In genomic region chr17:31854770-31855596, GRCm38 (mm10) we compare ENCODE assay signal across 8 mouse cellular contexts. TPM values are rescaled to one million over a fixed set of nuclear protein-coding genes. Genes with fewer than 3 reads are reported as not detected.
DNase-seq lines count a peak whose midpoint lies in the region; ATAC-seq lines count a peak whose summit lies in the region.

No protein-coding gene starts in this region.

- peak; percentile 76 for ATAC-seq in hindbrain, embryonic 12.5 days (ENCODE audit: low FRiP score)
- ATAC-seq in limb, embryonic 11.5 days (ENCODE audit: insufficient number of reproducible peaks, low FRiP score, low TSS enrichment, low read depth), result peak; percentile 61
- ATAC-seq in midbrain, embryonic 12.5 days (ENCODE audit: low FRiP score, low read depth), result peak; percentile 73
- ATAC-seq in stomach, embryonic 16.5 days (ENCODE audit: insufficient read depth, low FRiP score), result peak; percentile 30

- intact Hi-C loops in heart, postnatal 25 days (cut with DNase I), result loop anchor here (2.0 kb wide), 1 partner anchor 62 kb away; no protein-coding TSS in a partner anchor

- peak; percentile 52 to 75 for DNase-seq in heart, adult 18-20 months
- DNase-seq in heart, postnatal 25 days (ENCODE audit: low spot score), result no peak
- DNase-seq in adrenal gland, adult 8-10 months, result peak; percentile 59
- peak; percentile 61 for DNase-seq in forebrain, embryonic 10.5 days (ENCODE audit: extremely low spot score, low spot score)
- DNase-seq in limb, embryonic 11.5 days (ENCODE audit: low spot score), result peak; percentile 61

- no peaks in the 10 kb centered on the region for H3K27me3 ChIP-seq in forebrain, embryonic 10.5 days (ENCODE audit: poor library complexity, severe bottlenecking)
- no peaks in the 10 kb centered on the region for H3K27me3 ChIP-seq in hindbrain, embryonic 12.5 days
- no peaks in the 10 kb centered on the region for H3K27me3 ChIP-seq in limb, embryonic 11.5 days (ENCODE audit: control insufficient read depth, insufficient read depth, low read length)
- H3K27me3 ChIP-seq in midbrain, embryonic 12.5 days, result no peaks in the 10 kb centered on the region
- no peaks in the 10 kb centered on the region for H3K27me3 ChIP-seq in stomach, embryonic 16.5 days (ENCODE audit: control insufficient read depth, insufficient read depth, low read length)

- H3K9ac ChIP-seq in hindbrain, embryonic 12.5 days, result peak overlapping the region; percentile 91
- peak overlapping the region; percentile 80 for H3K9ac ChIP-seq in limb, embryonic 11.5 days (ENCODE audit: low read length)
- H3K9ac ChIP-seq in midbrain, embryonic 12.5 days (replicated peaks), result peak overlapping the region; percentile 78
- H3K9ac ChIP-seq in stomach, embryonic 16.5 days (ENCODE audit: low read length), result peak overlapping the region; percentile 96

- H3K36me3 ChIP-seq in forebrain, embryonic 10.5 days (replicated peaks), result peaks cover 33% of the 10 kb centered on the region
- H3K36me3 ChIP-seq in hindbrain, embryonic 12.5 days, result peaks cover 12% of the 10 kb centered on the region
- peaks cover 2% of the 10 kb centered on the region; the same call in 1 of the 2 replicates for H3K36me3 ChIP-seq in limb, embryonic 11.5 days (ENCODE audit: control insufficient read depth, insufficient read depth, low read length)
- peaks cover 17% of the 10 kb centered on the region for H3K36me3 ChIP-seq in midbrain, embryonic 12.5 days
- H3K36me3 ChIP-seq in stomach, embryonic 16.5 days (ENCODE audit: control insufficient read depth, insufficient read depth, low read length), result peaks cover 6% of the 10 kb centered on the region

- WGBS in forebrain, embryonic 10.5 days, result 1% methylated on average over 71 of the region's 73 CpGs
- under 1% methylated on average over 73 of the region's 73 CpGs for WGBS in hindbrain, embryonic 12.5 days
- WGBS in limb, embryonic 11.5 days, result 1% methylated on average over 69 of the region's 73 CpGs
- WGBS in midbrain, embryonic 12.5 days, result under 1% methylated on average over 65 of the region's 73 CpGs
- WGBS in stomach, embryonic 16.5 days, result under 1% methylated on average over 73 of the region's 73 CpGs

- H3K27ac ChIP-seq in forebrain, embryonic 10.5 days, result peak overlapping the region; percentile 94
- peak overlapping the region; percentile 86 for H3K27ac ChIP-seq in hindbrain, embryonic 12.5 days
- H3K27ac ChIP-seq in limb, embryonic 11.5 days (replicated peaks; ENCODE audit: low read depth, low read length), result no peak overlapping the region; the same call in 1 of the 2 replicates
- peak overlapping the region; percentile 58 for H3K27ac ChIP-seq in midbrain, embryonic 12.5 days (replicated peaks)
- peak overlapping the region; percentile 83 for H3K27ac ChIP-seq in stomach, embryonic 16.5 days (ENCODE audit: low read length)

- no peaks in the 10 kb centered on the region for H3K9me3 ChIP-seq in forebrain, embryonic 10.5 days
- H3K9me3 ChIP-seq in hindbrain, embryonic 12.5 days (replicated peaks), result no peaks in the 10 kb centered on the region
- H3K9me3 ChIP-seq in limb, embryonic 11.5 days (ENCODE audit: control insufficient read depth, low read length), result no peaks in the 10 kb centered on the region
- no peaks in the 10 kb centered on the region for H3K9me3 ChIP-seq in midbrain, embryonic 12.5 days
- H3K9me3 ChIP-seq in stomach, embryonic 16.5 days (replicated peaks; ENCODE audit: control insufficient read depth, low read length), result no peaks in the 10 kb centered on the region

- H3K4me3 ChIP-seq in forebrain, embryonic 10.5 days, result peak overlapping the region; percentile 95
- H3K4me3 ChIP-seq in hindbrain, embryonic 12.5 days, result peak overlapping the region; percentile 88
- peak overlapping the region; percentile 89 for H3K4me3 ChIP-seq in limb, embryonic 11.5 days (ENCODE audit: low read depth, low read length)
- H3K4me3 ChIP-seq in midbrain, embryonic 12.5 days, result peak overlapping the region; percentile 89
- peak overlapping the region; percentile 90 for H3K4me3 ChIP-seq in stomach, embryonic 16.5 days (replicated peaks; ENCODE audit: low read length)

- H3K4me2 ChIP-seq in hindbrain, embryonic 12.5 days (replicated peaks), result peak overlapping the region; percentile 73
- H3K4me2 ChIP-seq in limb, embryonic 11.5 days (ENCODE audit: low read depth, severe bottlenecking), result peak overlapping the region; percentile 93
- H3K4me2 ChIP-seq in midbrain, embryonic 12.5 days (replicated peaks), result peak overlapping the region; percentile 68
- H3K4me2 ChIP-seq in stomach, embryonic 16.5 days (ENCODE audit: low read depth, low read length), result peak overlapping the region; percentile 75

- peaks cover 54% of the 10 kb centered on the region for H3K4me1 ChIP-seq in forebrain, embryonic 10.5 days
- peaks cover 38% of the 10 kb centered on the region for H3K4me1 ChIP-seq in hindbrain, embryonic 12.5 days
- peaks cover 16% of the 10 kb centered on the region for H3K4me1 ChIP-seq in limb, embryonic 11.5 days (ENCODE audit: control insufficient read depth, insufficient read depth, low read length)
- H3K4me1 ChIP-seq in midbrain, embryonic 12.5 days, result peaks cover 37% of the 10 kb centered on the region
- peaks cover 32% of the 10 kb centered on the region for H3K4me1 ChIP-seq in stomach, embryonic 16.5 days (ENCODE audit: control insufficient read depth, insufficient read depth, low read length)

RNA-seq across cellular contexts. Expression of gene Sik1, which starts 0.6 kb away (rescaled TPM):
- 10 to 100 TPM; 50.5 to 54.1 TPM for total RNA-seq in heart, adult 18-20 months (2021)
- 10 to 100 TPM; 18.7 to 29.0 TPM for total RNA-seq in heart, postnatal 25 days (2021)
- total RNA-seq in adrenal gland, adult 8-10 months (2022), result 100 to 1,000 TPM in 1 of 4 experiments, 10 to 100 TPM in 2, 1 to 10 TPM in 1; 8.6 to 127 (median 15.7) TPM
- polyA plus RNA-seq in forebrain, embryonic 10.5 days (2016; fragmentation: Nextera tagmentation; extraction: Ambion mirVana), result 10.0 and 11.4 TPM in 2 replicates
- 16.5 and 18.9 TPM in 2 replicates for polyA plus RNA-seq in hindbrain, embryonic 12.5 days (2016; fragmentation: Nextera tagmentation; extraction: Ambion mirVana)
- polyA plus RNA-seq in limb, embryonic 11.5 days (2014; fragmentation: Nextera tagmentation; extraction: Ambion mirVana), result 12.2 and 12.6 TPM in 2 replicates
- polyA plus RNA-seq in midbrain, embryonic 12.5 days (2016; fragmentation: Nextera tagmentation; extraction: Ambion mirVana), result 14.6 and 15.0 TPM in 2 replicates
- 18.4 and 20.2 TPM in 2 replicates for polyA plus RNA-seq in stomach, embryonic 16.5 days (2015; fragmentation: Nextera tagmentation; extraction: Ambion mirVana)
